Mouse (Mus musculus) megakaryocyte-erythroid progenitor cell, adult 5-6 weeks (primary cell): ENCODE results near the gene Znrf1. TPM values are rescaled to one million over a fixed set of nuclear protein-coding genes. Genes with fewer than 3 reads are reported as not detected.
A peak's percentile ranks its signal among the peaks of the same experiment; 100 is the strongest.
"Not testable (repeated sequence)": the region's sequence is repeated elsewhere in the genome, so short reads cannot be mapped to it uniquely, and the experiment has no call there.

Experiments used
- ATAC-seq: replicated peaks from 2 replicates; pipeline ENCODE4 v1.8.0; 2016; ENCODE audit warnings: mild to moderate bottlenecking, inconsistent platforms; ENCODE audit not compliant: severe bottlenecking, poor library complexity, low FRiP score, low TSS enrichment
- total RNA-seq, 2 experiments: library from RNA; stranded (forward) in 1 of 2; stranded (reverse) in 1 of 2; fragments of 200-1000, 215-1000 nt in 1 of 2; fragments of >200 nt in 1 of 2; fragmentation: Nextera tagmentation in 1 of 2; gene quantifications; 2 replicates each; pipeline ENCODE4 v1.2.3; 2014 to 2017

Gene Znrf1
- total RNA-seq (2014; fragmentation: Nextera tagmentation) (54.1 and 55.3 TPM in 2 replicates), total RNA-seq (2017) (21.4 and 25.9 TPM in 2 replicates)

DNA sequence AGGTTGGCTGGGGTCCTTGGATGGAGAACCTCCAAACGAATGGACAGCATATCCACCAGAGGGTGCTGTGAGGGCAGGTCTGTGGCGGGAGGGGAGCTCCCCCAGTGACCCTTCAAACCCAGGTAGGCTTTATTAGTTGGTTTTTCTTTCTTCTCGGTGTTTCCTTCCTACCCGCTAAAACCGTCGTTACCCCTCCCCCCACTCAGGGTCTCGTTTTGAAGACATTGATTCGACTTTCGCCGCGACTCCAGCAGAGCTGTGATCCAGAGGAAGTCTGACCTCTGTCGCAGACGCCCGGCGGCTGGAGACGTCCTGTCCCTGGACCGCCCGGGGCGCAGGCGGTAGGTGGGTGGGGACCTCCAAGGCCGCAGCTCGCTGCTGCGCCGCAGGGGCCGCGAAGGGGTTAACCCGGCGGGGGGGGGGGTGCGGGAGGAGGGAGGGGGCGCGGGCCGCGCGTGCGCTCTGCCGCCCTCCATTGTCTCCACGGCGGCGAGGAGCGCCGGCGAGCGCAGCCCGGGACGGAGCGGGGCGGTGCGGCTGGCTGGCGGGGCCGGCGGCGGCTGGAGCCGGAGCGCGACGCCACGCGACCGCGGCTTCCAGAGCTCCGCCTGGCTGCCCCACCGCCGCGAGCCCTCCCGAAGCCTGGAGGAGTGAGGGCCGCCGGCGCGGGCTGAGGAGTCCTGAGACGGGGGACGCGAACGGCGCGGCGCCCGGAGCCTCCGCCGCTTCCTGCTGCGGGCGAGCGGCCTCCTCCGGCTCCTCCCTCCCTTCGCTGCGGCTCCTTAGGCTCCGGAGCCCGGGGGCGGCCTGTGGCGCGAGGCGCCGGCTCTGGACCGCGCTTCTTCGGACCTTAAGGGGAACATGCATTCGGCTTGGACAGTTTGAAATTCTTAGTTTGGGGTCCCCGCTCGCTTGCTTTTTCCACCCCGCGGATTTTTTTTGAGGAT is at the start of gene Znrf1:
Znrf1 (plus strand) TSS at position 67 of the 947 bp plus-strand sequence.
- ATAC-seq = peak; percentile 56

DNA sequence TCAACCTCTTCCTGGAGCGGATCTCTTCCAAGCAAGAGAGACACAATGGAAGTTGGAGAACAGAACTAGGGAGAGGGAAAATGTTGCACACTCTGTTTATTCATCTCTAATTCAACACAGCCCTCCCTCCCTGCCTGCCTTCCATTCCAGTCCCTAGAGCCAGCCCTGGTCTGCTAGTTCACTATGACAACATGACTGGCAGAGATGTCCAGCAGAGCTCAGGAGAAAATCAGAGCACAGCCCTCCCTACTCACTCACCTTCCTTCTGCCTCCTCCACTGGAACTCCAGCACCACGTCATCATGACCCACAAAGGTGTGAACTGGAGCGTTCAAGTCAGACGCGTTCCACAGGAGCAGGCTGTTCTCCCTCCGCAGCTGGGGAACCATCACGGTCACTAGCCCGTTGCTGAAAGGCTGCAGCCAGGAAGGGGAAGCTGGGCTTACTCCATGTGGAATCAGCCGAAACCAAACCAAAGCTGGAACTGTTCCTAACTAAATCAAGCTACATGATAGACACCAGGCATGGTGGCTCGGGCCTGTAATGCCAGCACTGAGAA is 45.8 kb upstream of the Znrf1 start:
- ATAC-seq = no peak

DNA sequence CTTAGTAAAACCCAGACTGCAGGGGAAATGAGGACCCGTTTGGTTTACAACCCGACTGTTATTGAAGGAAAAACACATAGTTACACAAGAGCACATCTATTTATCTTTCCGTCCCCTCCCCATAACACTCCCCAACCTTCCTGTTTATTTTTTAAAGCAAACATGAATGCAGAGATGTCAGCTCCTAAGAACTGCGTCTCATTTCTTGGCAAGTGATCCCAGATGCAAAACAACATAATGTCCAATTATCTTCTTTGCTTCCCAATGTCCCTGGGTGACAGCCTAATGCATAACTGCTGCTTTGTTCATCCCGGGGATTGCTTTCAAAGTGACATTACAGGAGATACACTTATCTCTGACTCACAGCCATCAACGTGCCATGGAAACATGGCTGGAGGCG is 44.7 kb upstream of the Znrf1 start:
- ATAC-seq = no peak

DNA sequence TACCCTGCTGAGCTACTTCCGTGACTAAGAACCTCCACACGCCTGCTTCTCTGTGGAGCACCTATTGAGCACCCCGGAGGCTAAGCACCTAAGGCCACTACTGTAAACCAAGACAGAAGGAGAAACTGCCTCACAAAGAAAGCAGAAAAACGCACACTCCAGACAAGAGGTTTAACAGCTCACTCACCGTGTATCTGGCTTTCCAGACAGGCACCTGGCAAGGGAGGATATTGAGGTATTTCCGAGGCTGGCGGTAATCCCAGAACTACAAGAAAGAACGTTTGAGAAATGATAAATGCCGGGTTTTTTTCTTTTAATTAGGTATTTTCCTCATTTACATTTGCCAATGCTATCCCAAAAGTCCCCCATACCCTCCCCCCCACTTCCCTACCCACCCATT is 43.4 kb upstream of the Znrf1 start:
- no peak for ATAC-seq

DNA sequence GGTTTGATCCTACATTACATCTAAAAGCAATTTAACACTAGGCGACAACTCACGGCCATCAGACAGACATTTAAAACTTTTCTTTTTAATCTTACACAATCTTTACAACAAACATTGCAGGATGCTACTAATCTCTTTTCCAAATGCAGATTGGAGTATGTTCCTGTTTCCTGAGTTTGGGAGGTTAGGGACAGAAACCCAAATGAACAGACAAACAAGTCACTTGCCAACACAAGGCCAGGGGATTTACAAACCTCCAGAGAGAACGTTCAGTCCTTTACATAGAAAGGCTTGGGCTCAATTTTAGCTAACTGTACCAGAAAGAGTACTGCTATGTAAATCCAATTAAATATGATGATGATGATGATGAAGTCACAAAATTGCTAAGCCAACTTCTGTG is 42.7 kb upstream of the Znrf1 start:
- no peak for ATAC-seq

DNA sequence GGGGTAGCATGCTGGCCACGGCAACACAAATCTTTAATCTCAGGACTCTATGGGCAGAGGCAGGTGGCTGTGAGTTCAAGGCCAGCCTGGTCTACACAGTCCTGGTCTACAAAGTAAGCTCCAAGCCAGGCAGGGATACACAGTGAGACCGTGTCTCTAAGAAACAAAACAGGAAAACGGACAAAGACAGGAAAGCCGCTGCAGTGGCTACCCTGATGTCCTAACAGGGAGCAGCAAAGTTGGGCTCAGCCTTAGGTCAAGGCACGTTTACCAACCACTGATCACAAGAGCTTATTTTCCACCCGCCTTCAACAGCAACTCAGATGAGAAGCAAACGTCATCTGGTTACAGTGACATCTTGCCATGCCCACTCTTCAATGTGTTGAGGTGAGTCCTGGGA is 39.6 kb upstream of the Znrf1 start:
- ATAC-seq = no peak

DNA sequence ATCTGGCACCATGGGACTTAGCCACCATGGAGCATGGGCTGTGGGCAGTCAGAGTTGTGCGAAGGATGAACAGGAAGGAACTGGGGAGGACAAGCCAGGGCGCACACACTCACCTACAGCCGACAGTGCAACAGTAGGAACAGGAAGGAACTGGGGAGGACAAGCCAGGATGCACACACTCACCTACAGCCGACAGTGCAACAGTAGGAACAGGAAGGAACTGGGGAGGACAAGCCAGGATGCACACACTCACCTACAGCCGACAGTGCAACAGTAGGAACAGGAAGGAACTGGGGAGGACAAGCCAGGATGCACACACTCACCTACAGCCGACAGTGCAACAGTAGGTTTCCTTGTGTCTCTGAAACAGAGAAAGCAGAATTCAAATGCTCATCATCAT is 37.6 kb upstream of the Znrf1 start:
- not testable (repeated sequence) for ATAC-seq

DNA sequence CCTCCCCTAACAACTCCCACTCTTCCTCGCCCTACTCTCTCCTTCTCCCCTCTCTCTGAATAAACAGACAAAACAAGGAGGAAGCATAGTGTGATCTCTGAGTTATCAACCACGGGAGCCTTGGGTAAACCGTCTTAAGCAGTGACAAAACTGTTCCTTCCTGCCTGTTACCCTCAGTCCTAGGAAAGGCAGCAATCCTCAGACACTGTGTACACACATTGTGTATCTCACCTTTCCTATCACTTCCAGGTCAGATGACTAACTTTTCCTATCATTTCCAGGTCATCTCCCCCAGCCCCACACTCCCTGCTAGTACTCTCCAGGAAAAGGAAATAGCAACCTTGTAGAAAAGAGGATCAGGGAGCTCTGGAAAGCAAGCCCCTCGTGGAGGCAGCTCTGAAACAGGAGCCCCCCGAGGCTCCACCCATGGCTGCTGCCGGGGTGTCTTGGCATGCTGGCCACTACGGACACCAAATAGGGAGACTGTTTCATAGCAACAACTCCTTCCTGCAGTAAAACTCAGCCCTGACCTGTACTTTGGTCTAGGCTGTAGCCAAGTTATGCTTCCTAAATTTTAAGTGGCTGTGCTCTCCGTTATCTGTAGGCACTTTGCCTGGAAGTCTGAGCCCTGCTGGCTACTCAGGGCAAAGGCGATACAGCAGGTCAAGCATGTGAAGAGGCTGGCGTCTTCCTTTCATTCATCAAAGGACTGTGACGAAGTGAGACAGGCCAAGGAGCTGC is 34.0 kb upstream of the Znrf1 start:
- ATAC-seq = no peak; the same call in 1 of the 2 replicates

DNA sequence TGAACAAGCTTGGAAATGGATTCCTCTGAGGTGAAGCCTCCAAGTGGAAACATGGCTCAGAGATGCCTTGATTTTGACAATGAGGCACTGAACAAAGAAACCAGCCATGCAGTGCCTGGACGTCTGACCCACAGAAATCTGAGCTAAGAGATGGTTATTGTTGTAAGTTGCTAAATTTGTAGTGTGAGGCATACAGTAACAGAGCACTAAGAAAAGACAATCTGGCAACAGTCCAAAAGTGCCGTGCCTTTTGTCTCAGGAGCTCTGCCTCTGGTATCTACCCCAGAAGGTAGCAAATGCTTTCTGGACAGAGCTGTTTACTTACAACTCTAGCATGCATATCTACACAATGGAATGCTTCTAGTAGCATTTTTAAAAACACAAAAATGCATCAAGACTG is 27.3 kb upstream of the Znrf1 start:
- ATAC-seq = peak; percentile 36

DNA sequence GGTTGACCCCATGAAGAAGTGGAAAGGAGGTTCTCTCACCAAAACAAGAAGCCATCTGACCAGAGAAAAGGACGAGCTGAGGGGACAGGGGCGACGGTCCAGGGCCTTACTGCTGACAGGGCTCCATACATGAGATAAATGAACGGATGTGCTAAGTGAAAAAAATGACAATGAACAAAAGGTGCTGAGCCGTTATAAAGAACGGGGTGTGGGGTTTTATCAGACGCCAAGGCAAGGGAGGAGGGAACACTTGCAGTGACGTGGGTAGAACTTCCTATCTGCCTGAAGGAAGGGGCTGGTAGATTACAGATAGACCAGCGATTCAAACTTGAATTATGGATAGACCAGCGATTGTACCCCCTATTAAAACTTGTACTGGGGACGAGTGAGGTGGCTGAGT is 26.6 kb upstream of the Znrf1 start:
- ATAC-seq = peak; percentile 87

DNA sequence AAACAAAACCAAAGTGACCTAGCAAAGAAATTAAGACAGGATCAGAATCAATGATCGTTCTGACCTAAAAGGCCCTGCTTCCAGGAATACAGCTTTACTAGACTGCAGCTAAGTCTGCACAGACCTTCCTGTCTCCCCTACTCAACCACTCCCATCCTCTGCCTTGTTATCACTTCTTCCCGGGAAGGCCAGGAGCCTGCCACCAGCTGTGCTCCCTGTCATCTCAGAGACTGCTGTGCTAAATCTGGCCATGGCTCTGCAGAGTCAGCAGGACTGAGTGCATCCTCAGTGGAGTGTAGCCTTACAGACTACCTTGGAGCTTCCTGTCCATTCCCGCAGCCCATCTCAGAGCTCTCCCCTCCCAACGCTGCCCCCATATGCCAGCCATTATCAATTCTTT is 25.5 kb upstream of the Znrf1 start:
- 0 out of 2 replicates have a peak, but pooled peaks have one; percentile 14 for ATAC-seq

DNA sequence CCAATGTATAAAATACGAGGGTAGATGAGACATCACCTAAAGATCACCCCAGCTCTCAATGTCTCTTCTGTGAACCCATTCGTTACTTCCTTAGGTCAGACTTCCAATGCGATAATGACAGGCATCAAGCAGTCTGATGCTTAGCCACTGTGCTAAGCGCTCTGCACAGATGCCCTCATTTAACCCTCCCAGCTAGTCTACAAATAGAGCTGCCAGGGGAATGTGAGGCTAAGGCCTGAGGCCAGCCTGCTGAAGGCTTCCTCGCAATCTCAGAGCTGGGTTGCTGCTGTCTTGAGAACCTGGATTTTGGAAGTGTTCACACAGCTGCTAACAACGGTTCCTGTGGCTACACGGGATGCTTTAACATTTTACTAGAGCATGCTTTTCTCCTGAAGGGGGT is 23.0 kb upstream of the Znrf1 start:
- no peak for ATAC-seq

DNA sequence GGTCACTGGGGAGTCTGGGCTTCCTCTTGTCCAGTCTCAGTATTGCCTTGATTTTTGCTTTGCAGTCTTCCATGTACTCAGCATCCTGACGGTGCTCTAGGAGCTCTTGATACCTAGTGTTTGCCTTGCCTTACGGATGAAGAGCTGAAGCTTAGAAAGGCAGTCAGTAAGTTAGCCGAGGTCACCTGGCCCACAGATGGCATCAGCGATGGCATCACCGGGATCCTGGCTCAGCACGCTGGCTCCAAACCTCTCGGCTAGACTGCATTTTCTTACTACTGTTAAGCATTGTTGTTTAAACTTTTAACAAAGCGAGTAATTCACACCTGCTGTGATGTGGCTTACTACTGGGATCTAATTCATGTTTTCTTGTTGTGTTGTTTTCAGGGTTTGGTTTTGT is 22.5 kb upstream of the Znrf1 start:
- ATAC-seq = no peak

DNA sequence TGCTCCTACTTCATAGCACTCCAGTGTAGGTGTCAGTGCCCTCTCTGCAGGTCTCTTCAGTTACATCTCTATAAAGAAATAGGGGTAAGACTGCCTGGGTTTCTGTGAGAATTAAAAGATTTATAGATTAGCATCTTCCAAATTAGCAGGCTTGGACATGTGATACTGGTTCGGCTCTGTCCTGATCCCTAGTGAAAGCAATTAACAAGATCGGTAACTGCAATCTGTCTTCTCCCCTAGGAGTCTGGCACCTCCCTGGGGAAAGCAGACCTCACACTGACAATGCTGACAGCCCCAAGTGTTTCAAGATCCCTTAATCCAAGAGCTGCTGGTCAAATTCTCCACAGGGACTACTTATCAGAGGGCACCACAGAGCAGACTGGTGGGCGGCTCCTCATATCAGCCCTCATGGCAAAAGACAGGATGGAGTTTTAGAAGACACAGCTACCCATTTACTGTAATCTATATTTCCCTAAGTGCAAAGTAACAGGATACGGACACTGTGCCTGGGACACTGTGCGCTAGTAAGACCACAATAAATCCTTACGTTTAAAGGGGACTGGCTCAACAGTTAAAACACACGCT is 19.4 kb upstream of the Znrf1 start:
- peak; percentile 79 for ATAC-seq

DNA sequence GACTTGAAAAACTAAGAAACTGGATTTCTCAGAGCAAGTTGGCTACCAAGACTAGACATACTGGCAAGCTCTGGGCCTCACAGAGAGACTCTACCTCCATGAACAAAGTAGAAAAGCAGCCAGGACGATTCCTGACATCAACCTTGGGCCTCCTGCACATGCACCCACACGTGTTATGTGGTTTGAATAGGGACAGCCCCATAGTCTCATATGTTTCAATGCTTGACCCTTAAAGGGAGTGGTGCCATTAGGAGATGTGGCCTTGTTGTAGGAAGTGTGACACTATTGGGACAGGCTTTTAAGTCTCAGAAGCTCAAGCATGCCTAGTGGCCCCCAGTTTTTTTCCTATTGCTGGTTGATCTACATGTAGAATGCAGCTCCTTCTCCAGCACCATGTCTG is 18.4 kb upstream of the Znrf1 start:
- no peak for ATAC-seq

DNA sequence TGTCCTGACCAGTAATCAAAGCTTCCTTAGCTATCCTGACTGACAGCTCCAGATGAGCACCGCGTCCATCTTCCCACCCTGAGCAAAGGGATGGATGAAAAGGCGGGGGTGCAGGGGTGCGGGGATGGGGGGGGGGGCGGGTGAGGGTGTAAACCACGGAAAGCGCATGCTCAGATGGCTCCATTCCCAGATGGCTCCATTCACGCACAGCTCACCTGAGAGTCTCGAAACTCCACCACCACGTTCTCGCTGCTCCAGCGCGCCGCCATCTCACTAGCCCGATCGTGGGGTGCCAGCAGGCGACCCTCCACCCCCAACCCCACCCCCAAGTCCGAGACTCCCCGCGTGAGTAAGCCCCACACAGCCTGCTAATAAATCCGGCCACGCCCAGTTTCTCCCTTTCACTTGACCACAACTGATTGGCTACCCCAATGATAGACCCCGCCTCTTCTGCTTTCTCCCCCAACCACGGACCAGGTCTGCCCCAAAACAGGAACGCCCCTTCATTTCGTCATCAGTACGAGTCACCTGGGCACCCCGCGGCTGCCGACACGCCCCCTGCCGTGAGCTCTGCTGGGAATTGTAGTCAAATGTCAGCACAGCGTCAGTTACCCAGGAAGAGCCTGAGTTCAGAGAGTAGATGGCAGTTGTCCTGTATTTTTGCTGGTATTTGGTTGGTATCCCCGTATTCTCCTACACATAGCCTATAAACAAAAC is 14.0 kb upstream of the Znrf1 start, which contains the start of gene Wdr59:
Wdr59 (minus strand) TSS at position 380 of the 717 bp plus-strand sequence.
- ATAC-seq = peak; percentile 100

DNA sequence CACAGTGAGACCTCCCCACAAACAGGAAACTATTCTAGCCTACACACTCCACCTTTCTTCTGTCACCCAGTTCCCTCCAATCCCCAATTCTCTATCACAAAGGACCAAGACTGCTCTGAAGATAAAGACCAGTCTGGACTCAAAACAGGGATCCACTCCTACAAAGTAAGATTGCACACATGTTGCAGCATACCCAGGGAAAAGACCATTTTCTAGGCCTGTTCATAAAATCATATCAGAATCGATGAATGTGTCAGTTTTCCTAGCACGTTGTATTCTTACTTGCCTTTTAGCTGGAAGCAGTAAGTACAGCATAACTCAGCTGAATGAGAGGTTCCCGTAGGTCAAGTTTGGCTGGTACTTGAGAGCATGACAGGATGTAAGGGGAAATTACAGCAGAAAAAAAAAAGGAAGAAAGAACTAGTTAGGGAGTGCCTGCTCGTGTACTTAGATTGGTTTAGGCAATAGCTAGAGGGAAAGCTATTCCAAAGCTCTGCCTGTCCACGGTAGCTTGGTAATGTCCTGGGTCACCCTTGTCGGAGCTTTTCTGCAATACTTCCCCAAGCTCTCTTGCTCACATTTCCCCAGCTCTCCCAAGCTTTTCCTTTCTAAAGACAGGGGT is 9.4 kb upstream of the Znrf1 start:
- ATAC-seq = no peak

DNA sequence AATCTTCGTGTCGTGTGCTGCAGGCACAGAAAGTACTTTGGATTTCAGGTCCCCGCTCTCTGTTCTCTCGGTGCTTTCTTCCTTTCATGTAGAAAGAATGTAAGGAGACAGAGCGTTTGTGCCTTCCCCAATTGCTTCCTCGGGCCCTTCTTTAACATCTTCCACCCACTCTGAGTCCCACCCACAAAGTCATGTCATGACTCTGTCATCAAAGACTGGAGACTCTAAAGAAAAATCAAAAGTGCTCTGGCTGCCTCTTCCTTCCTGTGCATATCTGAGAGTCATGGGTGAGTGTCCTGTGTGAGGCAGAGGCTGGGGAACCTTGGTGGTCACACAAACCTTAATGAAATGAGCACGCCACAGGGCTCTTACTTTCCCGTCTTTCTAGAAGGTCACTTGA is 8.7 kb upstream of the Znrf1 start:
- no peak for ATAC-seq

DNA sequence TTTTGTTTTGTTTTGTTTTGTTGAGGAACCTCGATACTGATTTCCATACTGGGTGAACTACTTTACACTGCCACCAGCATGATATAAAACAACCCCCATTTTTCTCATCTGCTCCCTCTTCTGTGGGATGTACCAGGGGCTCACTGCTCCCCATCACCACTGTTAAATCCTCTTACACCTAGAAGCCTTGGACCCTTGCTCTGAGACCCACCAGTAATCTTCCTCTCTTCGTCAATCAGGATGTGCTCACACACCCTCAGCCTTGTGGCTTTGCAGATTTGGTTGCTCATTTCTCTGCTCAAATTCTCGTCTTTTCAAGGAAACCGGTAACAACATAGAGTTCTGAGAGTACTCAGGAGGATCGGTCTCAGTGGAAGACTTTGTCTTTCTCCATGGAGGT is 7.8 kb upstream of the Znrf1 start:
- no peak for ATAC-seq
